Mouse (Mus musculus) hindbrain, embryonic 13.5 days (tissue): ENCODE measurements at regions not wholly inside any gene's neighbourhood (a gene's known extent, or its start where the extent isn't known, plus 50 kb on each side); places are given as distances from the start of the nearest gene placed in this dataset.

Source experiments
- ATAC-seq: fragments of 200-750 bp; cut with Nextera tagmentation; 2 replicates; pipeline ENCODE4 v1.8.0; 2017; ENCODE audit warnings: moderate TSS enrichment; ENCODE audit not compliant: low FRiP score
- H3K27ac ChIP-seq: fragments of 300-500 bp; sonication (generic); 2 replicates; pipeline ENCODE4 v1.5.1; 2015; ENCODE audit warnings: inconsistent platforms, mild to moderate bottlenecking, moderate library complexity
- H3K27me3 ChIP-seq: fragments of 300-500 bp; sonication (generic); 2 replicates; pipeline ENCODE4 v1.6.1; 2015; ENCODE audit warnings: mild to moderate bottlenecking, inconsistent platforms
- H3K36me3 ChIP-seq: fragments of 300-500 bp; sonication (generic); 2 replicates; pipeline ENCODE4 v1.6.1; 2015; ENCODE audit warnings: mild to moderate bottlenecking, inconsistent platforms
- H3K4me1 ChIP-seq: fragments of 300-500 bp; sonication (generic); replicated peaks from 2 replicates; pipeline ENCODE4 v1.6.1; 2015; ENCODE audit warnings: inconsistent platforms
- H3K4me2 ChIP-seq: fragments of 300-500 bp; sonication (generic); 2 replicates; pipeline ENCODE4 v1.6.1; 2015; ENCODE audit warnings: inconsistent platforms, mild to moderate bottlenecking, moderate library complexity
- H3K4me3 ChIP-seq: fragments of 300-500 bp; sonication (generic); 2 replicates; pipeline ENCODE4 v1.5.1; 2015; ENCODE audit warnings: mild to moderate bottlenecking, inconsistent platforms
- H3K9ac ChIP-seq: fragments of 300-500 bp; sonication (generic); 2 replicates; pipeline ENCODE4 v1.6.1; 2015; ENCODE audit warnings: mild to moderate bottlenecking, inconsistent platforms
- H3K9me3 ChIP-seq: fragments of 300-500 bp; sonication (generic); 2 replicates; pipeline ENCODE4 v1.6.1; 2016; ENCODE audit warnings: inconsistent platforms
- WGBS: fragments of 180-500 bp; shearing (Covaris S2); methylation state at CpG from one replicate; pipeline ENCODE4 v1.1.7; 2015; 5-methylcytosine and 5-hydroxymethylcytosine counted together

DNA sequence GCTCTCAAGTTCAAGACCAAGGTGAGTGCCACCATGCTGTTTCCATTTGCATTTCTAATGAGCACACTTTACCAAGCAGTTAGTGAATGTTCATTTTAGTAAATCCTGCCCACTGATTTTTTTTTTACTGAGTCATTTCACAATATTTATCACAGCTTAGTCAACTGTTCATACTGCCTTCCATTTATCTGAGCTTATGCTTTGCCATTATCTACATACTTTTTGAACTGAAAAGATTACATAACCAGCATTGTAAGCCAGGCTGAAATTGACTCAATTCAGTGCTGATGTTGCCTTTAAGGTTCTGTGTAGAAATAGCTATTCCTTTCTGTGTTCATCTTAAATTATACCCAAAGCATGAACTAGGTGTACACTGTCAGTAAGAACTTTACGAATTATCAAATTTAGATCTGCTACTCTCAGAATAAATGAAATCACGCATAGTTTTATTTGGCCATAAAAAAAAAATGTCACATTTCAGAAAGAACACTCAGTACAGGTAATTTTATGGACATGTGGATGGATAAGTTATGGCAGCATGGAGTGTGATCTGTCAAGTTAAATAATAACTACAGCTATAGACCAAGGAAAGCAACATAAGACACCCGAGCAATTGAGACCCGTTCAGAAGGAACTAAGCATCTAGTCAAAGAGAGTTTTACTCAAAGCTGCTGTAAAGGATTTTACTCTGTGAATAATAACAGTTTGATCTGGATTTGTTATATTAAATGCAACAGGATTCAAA lies 645.9 kb upstream of the Chordc1 start:
- no peak for ATAC-seq
- H3K36me3 ChIP-seq = no peaks in the 10 kb centered on the region
- no peaks in the 10 kb centered on the region for H3K4me1 ChIP-seq
- no peak overlapping the region for H3K27ac ChIP-seq
- no peak overlapping the region for H3K9ac ChIP-seq
- WGBS = 87% methylated on average over 4 of the region's 4 CpGs
- H3K9me3 ChIP-seq = no peaks in the 10 kb centered on the region
- H3K4me3 ChIP-seq = no peak overlapping the region
- no peak overlapping the region for H3K4me2 ChIP-seq
- no peaks in the 10 kb centered on the region for H3K27me3 ChIP-seq

DNA sequence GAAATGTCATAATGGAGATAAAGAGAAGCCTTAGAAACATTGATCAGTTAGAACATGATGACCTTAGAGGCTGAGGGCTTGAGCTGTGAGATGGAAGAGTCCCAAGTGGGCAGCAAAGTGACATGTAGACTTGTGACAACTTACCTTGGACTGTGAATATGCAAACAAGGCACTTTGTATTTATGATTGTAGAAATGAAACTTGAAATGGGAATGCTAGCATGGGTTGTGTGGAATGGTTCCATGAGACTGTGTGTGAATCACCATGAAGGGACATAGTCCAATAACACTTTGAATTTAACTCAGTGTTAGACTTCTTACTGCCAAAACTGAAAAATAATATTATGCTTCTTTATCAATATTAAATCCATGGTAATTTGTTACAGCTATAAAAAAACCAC lies 638.1 kb upstream of the Chordc1 start:
- no peak overlapping the region for H3K27ac ChIP-seq
- no peaks in the 10 kb centered on the region for H3K27me3 ChIP-seq
- H3K9ac ChIP-seq = no peak overlapping the region
- no peaks in the 10 kb centered on the region for H3K4me1 ChIP-seq
- no peak overlapping the region for H3K4me3 ChIP-seq
- no peak for ATAC-seq
- no peaks in the 10 kb centered on the region for H3K9me3 ChIP-seq
- no peaks in the 10 kb centered on the region for H3K36me3 ChIP-seq
- H3K4me2 ChIP-seq = no peak overlapping the region

DNA sequence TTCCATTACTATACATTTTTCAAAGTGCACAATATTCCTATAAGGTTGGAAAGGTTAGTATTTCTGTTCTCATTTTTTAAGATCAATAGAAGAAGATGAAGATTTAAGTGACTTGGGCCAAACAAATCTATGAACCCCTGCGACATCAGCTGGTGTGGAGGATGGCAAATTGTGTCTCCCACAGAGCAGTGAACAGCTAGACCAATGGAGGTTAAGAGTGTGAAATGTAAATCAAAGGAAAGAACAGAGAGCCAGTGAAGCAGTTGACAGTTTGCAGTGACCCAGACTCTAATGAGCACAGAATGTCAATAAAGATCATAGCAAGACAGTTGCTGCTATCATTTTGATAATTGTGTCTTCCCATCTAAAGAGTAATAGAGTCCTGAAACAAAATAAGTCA lies 627.8 kb upstream of the Chordc1 start:
- Histone ChIP-seq H3K4me2 (no peak overlapping the region), H3K27me3 (no peaks in the 10 kb centered on the region), H3K27ac (no peak overlapping the region), H3K9me3 (no peaks in the 10 kb centered on the region), H3K4me3 (no peak overlapping the region), H3K4me1 (no peaks in the 10 kb centered on the region), H3K9ac (no peak overlapping the region), H3K36me3 (no peaks in the 10 kb centered on the region)
- WGBS = 30% methylated on average over 1 of the region's 1 CpGs
- ATAC-seq = no peak

DNA sequence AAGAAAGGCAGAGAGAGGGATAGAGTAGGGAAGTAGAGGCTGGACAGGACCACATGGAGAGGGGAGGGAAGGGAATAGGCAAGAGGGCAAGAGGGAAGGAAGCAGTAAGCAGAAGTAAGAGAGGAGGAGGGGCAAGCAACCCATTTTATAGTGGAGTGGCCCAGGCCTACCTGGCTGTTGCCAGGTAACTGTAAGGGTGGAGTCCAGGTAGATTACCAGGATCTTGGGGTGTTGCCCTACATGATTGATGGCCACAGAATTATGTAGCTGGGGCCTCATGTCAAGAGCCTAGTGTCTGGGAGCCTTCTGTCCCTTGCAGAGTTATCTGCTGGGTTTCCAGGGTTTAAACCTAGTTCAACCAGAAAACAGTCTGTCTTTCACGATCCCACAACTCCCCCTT lies 623.7 kb upstream of the Chordc1 start:
- Histone ChIP-seq H3K9ac (no peak overlapping the region), H3K4me1 (no peaks in the 10 kb centered on the region), H3K27me3 (no peaks in the 10 kb centered on the region), H3K27ac (no peak overlapping the region), H3K4me2 (no peak overlapping the region), H3K9me3 (no peaks in the 10 kb centered on the region), H3K36me3 (no peaks in the 10 kb centered on the region), H3K4me3 (no peak overlapping the region)
- 81% methylated on average over 1 of the region's 1 CpGs for WGBS
- no peak for ATAC-seq

DNA sequence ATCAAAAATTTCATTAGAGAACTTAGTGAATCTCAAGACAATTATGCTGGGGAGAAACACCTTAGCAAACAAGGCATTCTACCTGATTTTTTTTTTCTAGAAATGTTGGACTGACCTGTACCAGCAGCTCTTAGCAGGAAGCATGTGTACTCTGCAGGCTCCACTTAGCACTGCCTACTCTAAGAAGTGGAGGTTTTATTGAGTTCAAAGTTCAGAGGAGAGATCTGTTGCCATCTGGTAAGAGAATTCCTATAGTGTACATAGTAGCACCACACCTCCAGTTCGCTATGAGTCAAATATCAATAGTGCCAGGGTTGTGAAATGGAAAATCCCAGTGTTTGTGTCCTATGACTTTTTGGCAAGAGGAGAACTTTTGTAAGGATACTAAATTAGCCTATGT lies 616.4 kb upstream of the Chordc1 start:
- no peak for ATAC-seq
- no peaks in the 10 kb centered on the region for H3K27me3 ChIP-seq
- H3K9ac ChIP-seq = no peak overlapping the region
- 90% methylated on average over 1 of the region's 1 CpGs for WGBS
- no peaks in the 10 kb centered on the region for H3K4me1 ChIP-seq
- no peak overlapping the region for H3K27ac ChIP-seq
- no peak overlapping the region for H3K4me2 ChIP-seq
- H3K4me3 ChIP-seq = no peak overlapping the region
- no peaks in the 10 kb centered on the region for H3K9me3 ChIP-seq
- H3K36me3 ChIP-seq = no peaks in the 10 kb centered on the region
